Comparison of ENCODE assay signal across 8 mouse cellular contexts in the genomic region with DNA sequence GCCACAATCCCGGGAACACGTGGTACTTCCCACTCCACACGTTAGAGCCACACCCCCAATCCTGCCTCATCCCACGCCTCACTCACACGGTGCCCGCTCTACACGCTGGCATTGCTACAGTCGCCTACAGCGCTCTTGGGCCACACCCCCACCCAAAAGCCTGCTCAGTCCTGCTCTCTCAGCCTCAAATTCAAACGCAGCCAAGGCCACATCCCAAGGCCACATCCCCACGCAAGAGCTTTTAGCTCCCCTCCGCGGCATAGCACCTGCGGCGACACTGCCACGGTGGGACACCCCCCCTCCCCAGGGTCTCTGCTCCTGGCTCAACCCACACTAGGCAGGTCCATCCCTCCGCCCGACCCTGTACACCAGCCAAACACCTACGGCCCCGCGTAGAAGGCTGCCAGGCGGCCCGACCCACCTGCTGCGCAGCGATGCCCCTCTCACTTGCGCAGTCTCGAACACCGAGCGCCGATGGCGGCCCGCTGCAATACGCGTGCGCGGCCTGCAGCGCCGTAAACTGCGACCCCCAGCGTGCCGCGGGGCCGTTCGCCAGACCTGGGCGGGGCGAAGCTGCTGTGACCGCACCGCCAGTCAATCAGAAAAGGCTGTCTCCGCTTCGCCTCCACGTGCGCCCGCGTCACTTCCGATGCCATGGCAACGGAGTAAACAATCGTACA. TPM values are rescaled to one million over a fixed set of nuclear protein-coding genes. Genes with fewer than 3 reads are reported as not detected.
DNase-seq lines count a peak whose midpoint lies in the region; ATAC-seq and TF ChIP-seq lines count a peak whose summit lies in the region.

No protein-coding gene starts in this region.

- WGBS in lung, embryonic 16.5 days: under 1% methylated on average over 57 of the region's 57 CpGs
- WGBS in thymus, adult 2 months: 1% methylated on average over 57 of the region's 57 CpGs

- no peak overlapping the region for H3K27ac ChIP-seq in lung, embryonic 16.5 days (ENCODE audit: low read length)
- H3K27ac ChIP-seq in thymus, adult 2 months (ENCODE audit: control insufficient read depth, insufficient read depth, low read length): no peak overlapping the region

- peaks cover 11% of the 10 kb centered on the region for H3K4me1 ChIP-seq in lung, embryonic 16.5 days (replicated peaks; ENCODE audit: control insufficient read depth, insufficient read depth, low read length)
- peaks cover 9% of the 10 kb centered on the region for H3K4me1 ChIP-seq in thymus, adult 2 months (replicated peaks; ENCODE audit: control insufficient read depth, insufficient read depth, low read length)

- peak overlapping the region; percentile 81 for H3K9ac ChIP-seq in lung, embryonic 16.5 days (ENCODE audit: low read length)

- peak overlapping the region; percentile 75 for H3K4me3 ChIP-seq in lung, embryonic 16.5 days (ENCODE audit: low read length)
- peak overlapping the region; percentile 58 for H3K4me3 ChIP-seq in thymus, adult 2 months (ENCODE audit: control insufficient read depth, insufficient read depth, low read length)

- TF ChIP-seq POLR2A in thymus, adult 2 months (IDR thresholded peaks at IDR 0.05; ENCODE audit: control insufficient read depth, extremely low read depth, insufficient read depth, low read length, poor library complexity): no peak

- H3K36me3 ChIP-seq in lung, embryonic 16.5 days (ENCODE audit: control insufficient read depth, insufficient read depth, low read length): no peaks in the 10 kb centered on the region
- no peaks in the 10 kb centered on the region for H3K36me3 ChIP-seq in thymus, adult 2 months (ENCODE audit: control insufficient read depth, insufficient read depth, low read length)

- no peaks in the 10 kb centered on the region for H3K9me3 ChIP-seq in lung, embryonic 16.5 days (ENCODE audit: control insufficient read depth, low read length)

- H3K27me3 ChIP-seq in lung, embryonic 16.5 days (ENCODE audit: control insufficient read depth, insufficient read depth, low read depth, low read length): no peaks in the 10 kb centered on the region
- no peaks in the 10 kb centered on the region for H3K27me3 ChIP-seq in thymus, adult 2 months (ENCODE audit: control insufficient read depth, insufficient read depth, low read length)

- peak overlapping the region; percentile 100 for H3K4me2 ChIP-seq in lung, embryonic 16.5 days (ENCODE audit: low read depth, low read length)

- no peak for TF ChIP-seq CTCF in thymus, adult 2 months (IDR thresholded peaks at IDR 0.05; ENCODE audit: borderline replicate concordance, control insufficient read depth, extremely low read depth, insufficient read depth, low read length, poor library complexity)

- peak; percentile 71 to 96 for ATAC-seq in hematopoietic stem cell, adult 5-6 weeks (replicated peaks in 1 of 2; ENCODE audit: insufficient read depth in 1 of 2, low FRiP score in 2 of 2, low TSS enrichment in 1 of 2, low read depth in 1 of 2, poor library complexity in 2 of 2, severe bottlenecking in 2 of 2)
- ATAC-seq in lung, embryonic 16.5 days (ENCODE audit: low read depth): peak; percentile 96

- DNase-seq in ES-CJ7 (ENCODE audit: low read depth, low spot score): peak; percentile 94
- peak; percentile 80 to 83 for DNase-seq in cerebellum, adult 18-20 months
- DNase-seq in forelimb bud, embryonic 11.5 days (ENCODE audit: low read depth, low spot score): peak; percentile 89
- DNase-seq in layer of hippocampus, postnatal 10 days (ENCODE audit: low spot score in 2 of 2): peak; percentile 90 to 93
- DNase-seq in ovary, postnatal 10 days (ENCODE audit: low spot score): peak; percentile 49
- DNase-seq in thymus, adult 2 months: peak; percentile 79

RNA-seq across cellular contexts. Expression of gene Zscan18, which starts 23.1 kb away (rescaled TPM):
- 8.2 and 8.9 TPM in 2 replicates for total RNA-seq in hematopoietic stem cell, adult 5-6 weeks (2017)
- 10 to 100 TPM; 19.9 to 25.0 TPM for total RNA-seq in layer of hippocampus, postnatal 10 days (2021)
- polyA plus RNA-seq in lung, embryonic 16.5 days (2015; fragmentation: Nextera tagmentation; extraction: Ambion mirVana): 5.6 and 6.5 TPM in 2 replicates
- polyA plus RNA-seq in thymus, adult 2 months (2012; rRNA removed): 2.7 and 2.9 TPM in 2 replicates

RNA-seq across cellular contexts. Expression of gene Zfp329, which starts 38.4 kb away (rescaled TPM):
- 11.1 and 16.3 TPM in 2 replicates for total RNA-seq in hematopoietic stem cell, adult 5-6 weeks (2017)
- 10 to 100 TPM; 21.7 to 22.3 TPM for total RNA-seq in layer of hippocampus, postnatal 10 days (2021)
- 13.6 and 14.5 TPM in 2 replicates for polyA plus RNA-seq in lung, embryonic 16.5 days (2015; fragmentation: Nextera tagmentation; extraction: Ambion mirVana)
- polyA plus RNA-seq in thymus, adult 2 months (2012; rRNA removed): 4.1 and 4.2 TPM in 2 replicates

RNA-seq across cellular contexts. Expression of gene Vmn2r56, which starts 45.5 kb away (rescaled TPM):
- not detected in 2 replicates for total RNA-seq in hematopoietic stem cell, adult 5-6 weeks (2017)
- total RNA-seq in layer of hippocampus, postnatal 10 days (2021): under 1 TPM; 0.07 to 0.09 TPM
- not detected in 2 replicates for polyA plus RNA-seq in lung, embryonic 16.5 days (2015; fragmentation: Nextera tagmentation; extraction: Ambion mirVana)
- polyA plus RNA-seq in thymus, adult 2 months (2012; rRNA removed): not detected in 2 replicates

RNA-seq across cellular contexts. Expression of gene Zfp110, which starts 54.3 kb away (rescaled TPM):
- 34.0 and 52.0 TPM in 2 replicates for total RNA-seq in hematopoietic stem cell, adult 5-6 weeks (2017)
- total RNA-seq in layer of hippocampus, postnatal 10 days (2021): 10 to 100 TPM; 13.6 to 21.8 TPM
- polyA plus RNA-seq in lung, embryonic 16.5 days (2015; fragmentation: Nextera tagmentation; extraction: Ambion mirVana): 45.5 and 46.4 TPM in 2 replicates
- 16.9 and 17.6 TPM in 2 replicates for polyA plus RNA-seq in thymus, adult 2 months (2012; rRNA removed)
